Mouse (Mus musculus): ENCODE data around the gene Olfr1441.

DNA sequence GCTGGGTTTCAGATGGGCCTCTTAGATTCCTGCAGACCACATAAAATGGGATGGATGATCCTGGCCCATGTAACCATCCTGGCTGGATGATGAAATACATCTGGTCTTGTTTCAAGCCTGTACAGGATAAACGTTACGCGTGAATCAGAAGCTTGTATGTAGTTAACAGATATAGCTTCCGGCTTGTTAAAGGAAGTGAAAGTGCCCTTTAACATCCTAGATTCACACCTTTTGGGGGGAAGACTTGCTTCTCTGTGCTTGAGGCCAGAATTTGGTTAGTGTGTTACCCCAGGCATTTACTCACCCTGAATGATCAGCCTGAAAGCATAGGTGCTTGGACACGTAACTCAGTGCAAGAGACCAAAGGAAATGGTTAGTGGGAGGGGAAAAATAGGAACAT lies 9.9 kb downstream of the Olfr1441 start:
- no peak for TF ChIP-seq POLR2A (IDR thresholded peaks at IDR 0.05; ENCODE audit: low read depth, low read length)
- TF ChIP-seq CTCF (IDR thresholded peaks at IDR 0.05; ENCODE audit: extremely low read depth, insufficient read length, insufficient replicate concordance, low read depth, low read length) = no peak

Measured in small intestine, adult 2 months (tissue).